Mouse (Mus musculus) v-Abl transformed pro-B cells (cell line): Measurements from ENCODE around the gene Rfx2.

Source experiments
- in situ Hi-C, 2 experiments: fragments of 400-800 bp; cut with MboI; formaldehyde crosslinking; loops; one replicate each; pipeline ENCODE4 v1.15.1; 2025; ENCODE audit not compliant: unreplicated experiment in 2 of 2

Gene Rfx2

GRCm38 (mm10) chr17:56830411-56831110, at the start of gene Rfx2:
Rfx2 (minus strand) TSS chr17:56831013.
- in situ Hi-C loops = loop anchor here (10.0 kb wide), 1 partner anchor 234 kb away; no protein-coding TSS in a partner anchor

DNA sequence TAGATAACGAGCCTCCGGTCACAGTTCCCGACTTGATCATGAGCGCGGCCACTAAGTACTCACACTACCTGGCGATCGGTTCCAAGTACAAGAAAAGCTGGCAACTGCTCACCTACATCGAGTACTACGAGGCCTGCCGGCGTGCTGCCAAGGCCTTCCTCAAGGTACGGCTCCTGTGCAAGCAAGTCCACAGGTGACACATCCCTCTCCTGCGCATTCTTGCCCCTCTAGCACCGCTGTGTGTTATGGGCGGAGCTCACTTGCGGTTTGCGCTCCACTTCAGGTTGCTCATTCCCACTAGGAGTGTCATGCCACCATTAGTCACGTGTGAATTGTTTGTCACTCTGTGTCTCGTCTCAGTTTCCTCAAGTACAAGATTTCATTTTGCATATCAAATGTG, 46.6 kb upstream of the Rfx2 start:
- in situ Hi-C loops = no loop called here

GRCm38 (mm10) chr17:56876981-56877380, 46.2 kb upstream of the Rfx2 start:
- in situ Hi-C loops = no loop called here

DNA sequence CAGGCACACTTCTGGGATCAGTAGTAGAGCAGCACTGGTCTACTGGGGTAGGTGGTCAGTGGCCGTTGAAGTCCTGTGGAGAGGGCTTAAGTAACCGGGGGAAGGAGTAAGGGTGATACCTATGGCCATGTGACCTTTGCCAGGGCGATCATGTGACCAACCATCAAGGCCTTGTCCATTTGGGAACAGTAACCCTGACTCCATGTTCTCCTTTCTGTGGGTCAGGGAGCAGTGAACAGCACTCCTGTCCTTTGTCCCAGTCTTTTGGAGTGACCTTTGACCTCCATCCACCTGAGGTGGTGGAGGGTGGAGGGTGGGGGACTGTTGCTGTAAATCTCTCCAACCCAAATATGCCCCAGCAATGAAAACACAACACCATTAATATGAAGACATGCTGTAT, 45.7 kb upstream of the Rfx2 start:
- in situ Hi-C loops = no loop called here

DNA sequence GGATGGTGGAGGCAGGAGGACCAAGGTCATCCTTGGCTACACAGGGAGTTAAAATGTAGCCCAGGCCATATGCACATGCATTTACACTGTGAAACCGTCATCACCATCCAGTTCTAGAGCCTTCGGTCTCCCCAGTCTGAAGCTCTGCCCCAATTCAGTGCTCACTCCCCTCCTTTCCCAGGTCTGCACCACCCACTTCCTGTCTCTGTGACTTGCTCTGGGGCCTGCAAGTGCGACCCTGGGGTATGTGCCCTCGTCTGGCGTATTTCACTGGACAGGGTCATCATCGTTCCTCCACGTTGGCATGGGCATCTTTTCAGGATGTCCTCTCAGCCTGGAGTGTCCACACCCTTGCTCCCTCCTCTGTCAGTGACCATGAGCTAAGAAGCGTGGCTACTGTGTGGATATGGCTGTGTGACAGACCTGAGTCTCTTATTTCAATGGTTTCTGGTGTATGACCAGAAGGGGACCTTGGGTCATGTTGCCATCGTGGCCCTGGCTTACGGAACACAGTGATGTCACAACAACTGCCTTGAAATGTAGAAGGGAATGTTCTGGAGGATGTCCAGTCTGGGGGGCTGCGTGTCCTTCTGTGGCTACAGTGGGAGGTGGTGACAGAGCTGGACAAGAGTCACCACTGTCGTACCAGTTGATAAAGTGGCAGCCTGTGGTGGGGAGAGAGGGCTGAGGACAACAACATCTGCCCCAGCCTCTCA, 44.3 kb upstream of the Rfx2 start, which contains the start of gene 1700061G19Rik:
Gene 1700061G19Rik (plus strand): TSS at position 542 of the 716 bp plus-strand sequence.
- in situ Hi-C loops = no loop called here

- in situ Hi-C loops = no loop called here
Observed at GRCm38 (mm10) chr17:56874237-56874636, 43.4 kb upstream of the Rfx2 start, which contains the start of gene Acsbg2. Acsbg2 (minus strand) TSS chr17:56874447.

DNA sequence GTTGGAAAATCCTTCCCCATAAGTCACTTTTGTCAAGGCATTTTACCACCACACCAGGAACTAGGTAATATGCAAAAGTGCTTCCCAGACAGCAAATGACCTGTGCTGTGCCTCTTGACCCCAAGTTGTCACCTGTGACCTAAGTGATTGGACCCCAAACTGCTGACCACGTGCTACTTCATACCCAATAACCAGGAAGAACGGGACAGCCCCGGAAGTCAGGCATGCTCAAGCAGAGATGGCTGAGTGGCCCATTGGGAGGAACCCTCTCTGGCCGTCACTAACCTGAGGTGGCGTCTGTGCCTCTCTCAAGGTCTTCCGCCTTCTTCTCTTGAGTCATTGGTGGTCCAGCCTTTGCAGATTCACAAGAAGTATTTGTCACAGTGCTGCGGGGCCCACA, 41.7 kb upstream of the Rfx2 start:
- in situ Hi-C loops = no loop called here

DNA sequence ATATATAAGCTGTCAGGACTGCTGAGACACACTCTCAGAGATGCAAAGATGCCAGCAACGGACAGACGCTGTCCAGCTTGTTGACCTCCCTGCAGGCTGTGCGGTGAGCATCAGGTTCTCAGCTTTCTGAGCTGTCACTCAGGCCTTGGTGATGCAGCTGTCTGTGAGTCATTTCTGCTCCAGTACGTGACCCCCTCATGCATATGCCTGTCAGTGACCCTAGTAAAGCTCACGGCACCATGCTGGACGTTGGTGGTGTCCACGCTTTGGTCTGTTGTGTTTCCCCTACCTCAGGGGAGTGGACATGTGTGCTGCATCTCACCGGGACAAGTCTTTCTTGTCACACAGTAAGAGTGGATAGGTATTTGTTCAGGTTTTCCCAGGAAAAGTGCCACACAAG, 41.0 kb upstream of the Rfx2 start:
- in situ Hi-C loops = no loop called here

DNA sequence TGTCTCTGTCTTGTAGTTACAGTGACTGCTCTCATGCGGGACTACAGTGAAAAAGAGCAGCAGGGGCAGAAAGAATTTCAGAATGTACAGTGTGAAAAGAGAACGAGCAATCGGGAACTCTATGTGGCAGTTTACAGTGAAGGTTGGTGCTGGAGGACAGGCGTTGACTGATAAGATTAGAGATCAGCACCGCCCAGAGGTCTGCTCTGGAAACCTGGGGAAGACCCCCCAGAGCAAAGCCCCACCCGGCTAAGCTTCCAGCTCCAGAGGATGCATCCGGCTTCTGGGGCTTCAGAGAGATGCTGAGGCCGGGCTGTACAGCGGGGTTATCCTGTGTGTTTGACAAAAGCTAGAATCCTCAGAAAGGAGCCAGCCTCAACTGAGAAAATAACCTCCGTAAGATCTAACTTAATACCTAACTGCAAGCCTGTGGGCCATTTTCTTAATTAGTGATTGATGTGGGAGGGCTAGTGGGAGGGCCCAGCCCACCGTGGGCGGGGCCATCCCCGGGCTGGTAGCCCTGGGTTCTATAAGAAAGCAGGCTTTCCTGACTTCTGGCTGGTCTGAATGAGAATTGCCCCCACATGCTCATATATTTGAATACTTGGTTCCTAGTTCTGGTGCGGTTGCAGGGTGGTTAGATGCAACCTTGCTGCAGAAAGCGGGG, 39.6 kb upstream of the Rfx2 start:
- in situ Hi-C loops = no loop called here

GRCm38 (mm10) chr17:56869481-56869977, 38.7 kb upstream of the Rfx2 start:
- in situ Hi-C loops = no loop called here

GRCm38 (mm10) chr17:56866071-56866470, 35.3 kb upstream of the Rfx2 start:
- in situ Hi-C loops = no loop called here

DNA sequence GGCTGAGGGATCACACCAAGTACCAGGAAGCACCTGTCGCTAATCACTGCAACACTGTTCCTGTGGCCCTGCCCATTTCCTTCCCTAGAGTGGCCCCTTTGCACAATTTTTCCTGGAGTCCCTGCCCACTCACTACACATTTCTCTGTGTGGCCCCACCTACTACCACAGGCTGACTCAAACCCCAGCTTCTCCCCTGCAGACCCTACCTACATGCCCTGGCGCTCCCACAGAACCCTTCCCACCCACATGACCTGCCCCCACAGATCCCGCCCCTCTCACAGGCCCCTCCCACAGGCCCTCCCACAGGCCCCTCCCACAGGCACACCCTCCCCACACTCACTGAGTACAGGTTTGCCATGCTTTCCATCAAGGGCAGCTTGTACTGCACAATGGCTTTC, 30.4 kb upstream of the Rfx2 start:
- in situ Hi-C loops = no loop called here

DNA sequence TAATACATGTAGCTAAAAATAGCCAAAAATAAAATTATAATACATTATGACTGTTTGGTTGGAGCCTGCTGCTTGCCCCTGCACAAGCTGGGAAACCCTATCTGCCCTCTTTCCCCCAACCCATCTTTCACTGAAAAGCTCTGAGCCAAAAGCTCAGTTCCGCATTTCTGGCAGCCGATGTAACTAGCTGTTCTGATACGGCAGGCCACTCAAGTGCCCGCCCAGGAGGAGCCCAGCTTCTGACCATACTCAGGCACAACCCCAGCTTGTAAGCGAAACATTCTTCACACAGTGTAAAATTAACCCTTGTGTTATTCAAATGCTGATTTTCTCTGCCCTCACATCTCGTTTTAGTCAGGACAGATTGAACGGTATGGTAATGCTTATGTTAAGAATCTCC, 28.1 kb upstream of the Rfx2 start:
- in situ Hi-C loops = loop anchor here (5.0 kb wide), 1 partner anchor 52 kb away; no protein-coding TSS in a partner anchor

DNA sequence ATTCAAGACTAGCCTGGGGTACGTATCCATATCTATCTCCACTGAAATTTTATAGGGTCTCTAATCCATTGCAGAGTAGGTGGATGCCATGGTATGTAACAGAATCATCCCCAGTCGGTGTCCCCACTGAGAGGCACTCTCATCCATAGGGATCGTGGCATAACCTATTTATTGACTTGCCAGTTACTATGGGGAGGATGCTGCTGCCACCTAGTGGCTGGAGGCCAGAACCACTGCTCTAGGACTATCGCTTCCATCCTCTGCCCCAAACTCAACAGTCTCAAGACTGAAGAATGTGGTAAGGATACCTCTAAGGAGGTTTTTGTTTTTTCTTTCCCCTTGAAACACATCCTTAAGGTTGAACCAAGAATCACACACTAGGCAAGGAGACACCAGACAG, 27.4 kb upstream of the Rfx2 start:
- in situ Hi-C loops = loop anchor here (5.0 kb wide), 1 partner anchor 51 kb away; no protein-coding TSS in a partner anchor

DNA sequence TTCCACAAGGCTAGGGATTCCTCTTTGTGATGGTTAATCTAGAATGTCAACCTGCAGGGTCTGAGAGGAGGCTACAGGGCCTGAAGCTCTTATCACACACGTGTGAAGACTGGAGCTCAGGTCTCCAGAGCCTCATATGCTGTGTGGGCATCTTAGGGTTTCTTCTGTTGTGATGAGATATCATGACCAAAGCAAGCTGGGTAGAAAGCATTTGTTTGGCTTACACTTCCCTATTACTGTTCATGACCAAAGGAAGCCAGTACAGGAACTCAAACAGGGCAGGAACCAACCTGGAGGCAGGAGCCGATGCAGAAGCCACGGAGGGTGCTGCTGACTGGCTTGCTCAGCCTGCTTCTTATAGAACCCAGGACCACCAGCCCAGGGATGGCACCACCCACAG, 24.6 kb upstream of the Rfx2 start:
- in situ Hi-C loops = loop anchor here (5.0 kb wide), 1 partner anchor 48 kb away; no protein-coding TSS in a partner anchor

- in situ Hi-C loops = no loop called here
Observed at GRCm38 (mm10) chr17:56851167-56851566, 20.4 kb upstream of the Rfx2 start.

DNA sequence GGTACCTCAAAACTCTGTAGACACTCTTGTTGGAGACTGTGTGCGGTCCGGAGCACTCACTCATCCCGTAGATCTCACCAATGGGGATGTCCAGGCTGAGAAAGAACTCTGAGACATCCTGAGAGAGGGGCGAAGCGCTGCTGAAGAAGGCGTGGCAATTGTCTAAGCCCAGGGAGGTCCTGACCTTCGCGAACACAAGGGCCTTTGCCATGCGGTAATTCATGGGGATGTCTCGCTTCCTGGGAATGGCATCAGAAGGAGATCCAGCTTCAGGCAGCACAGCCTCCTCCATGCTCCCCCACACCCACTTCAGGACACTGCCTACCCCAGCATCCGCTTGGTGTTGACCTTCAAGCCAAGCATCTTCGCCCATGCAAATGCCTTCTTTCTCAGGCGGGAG, 18.9 kb upstream of the Rfx2 start:
- in situ Hi-C loops = no loop called here

DNA sequence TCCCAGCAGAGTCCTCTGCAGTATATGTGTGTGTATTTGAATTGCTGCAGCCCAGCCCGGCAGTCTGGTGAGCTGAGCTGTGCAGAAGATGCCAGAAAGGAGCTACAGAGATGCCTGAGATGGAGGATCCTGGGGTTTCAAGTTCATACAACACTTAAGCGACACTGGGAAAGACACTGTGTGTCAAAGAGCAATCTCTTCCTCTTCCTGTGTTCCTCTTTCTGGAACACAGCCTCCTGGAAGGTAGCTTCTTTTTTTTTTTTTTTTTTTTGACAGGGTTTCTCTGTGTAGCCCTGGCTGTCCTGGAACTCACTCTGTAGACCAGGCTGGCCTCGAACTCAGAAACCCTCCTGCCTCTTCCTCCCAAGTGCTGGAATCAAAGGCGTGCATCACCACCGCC, 18.0 kb upstream of the Rfx2 start:
- in situ Hi-C loops = no loop called here

- in situ Hi-C loops = no loop called here
Observed at GRCm38 (mm10) chr17:56843678-56844077, 12.9 kb upstream of the Rfx2 start.

DNA sequence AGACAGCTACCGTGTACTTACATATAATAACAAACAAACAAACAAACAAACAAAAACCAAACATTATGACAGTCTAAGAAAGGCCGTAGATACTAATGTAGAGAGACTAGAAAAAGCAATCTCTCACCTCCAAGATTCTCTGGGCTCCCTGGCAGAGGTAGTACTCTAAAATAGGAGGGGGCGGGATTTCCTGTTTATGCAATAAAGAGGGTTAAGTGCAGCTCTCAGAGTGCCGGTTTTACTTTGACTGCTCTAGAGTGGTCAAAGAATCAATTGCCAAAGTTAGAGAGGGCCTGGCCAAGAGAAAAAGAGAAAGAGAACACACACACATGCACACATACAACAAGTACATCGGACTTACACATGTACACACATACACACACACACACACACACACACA, 11.4 kb upstream of the Rfx2 start:
- in situ Hi-C loops = no loop called here

GRCm38 (mm10) chr17:56840524-56840923, 9.7 kb upstream of the Rfx2 start:
- in situ Hi-C loops = no loop called here
